Mouse (Mus musculus) lung, postnatal 0 days (tissue): ENCODE measurements around the gene Rrh.

Experiments used
- CTCF ChIP-seq: IDR thresholded peaks from 2 replicates; pipeline ENCODE4 v1.5.1; 2016; ENCODE audit warnings: antibody characterized with exemption, mild to moderate bottlenecking
- EP300 ChIP-seq: IDR thresholded peaks from 2 replicates; pipeline ENCODE4 v1.6.1; 2016; ENCODE audit warnings: antibody characterized with exemption, mild to moderate bottlenecking, control low read depth

GRCm38 (mm10) chr3:129827691-129828090 lies 5.3 kb upstream of the Rrh start:
- TF ChIP-seq CTCF = no peak
- no peak for TF ChIP-seq EP300
